Mouse (Mus musculus): ENCODE results near the gene Capzb. TPM values are rescaled to one million over a fixed set of nuclear protein-coding genes. Genes with fewer than 3 reads are reported as not detected.

The Capzb gene
- 382 and 385 TPM in 2 replicates for polyA plus RNA-seq (2015; fragmentation: Nextera tagmentation; extraction: Ambion mirVana)

GRCm38 (mm10) chr4:139192499-139193175 lies at the start of gene Capzb:
TSS of gene Capzb (plus strand) at chr4:139192899.
- Histone ChIP-seq H3K4me1 (ENCODE audit: control insufficient read depth, insufficient read depth, low read length) (peaks cover 47% of the 10 kb centered on the region), H3K4me3 (ENCODE audit: low read length) (peak within 1 kb of the TSS; percentile 93), H3K9me3 (replicated peaks; ENCODE audit: control insufficient read depth, low read length) (no peaks in the 10 kb centered on the region), H3K9ac (ENCODE audit: low read length) (peak within 1 kb of the TSS; percentile 97), H3K27ac (ENCODE audit: low read length) (peak within 1 kb of the TSS; percentile 91), H3K36me3 (ENCODE audit: control insufficient read depth, insufficient read depth) (no peaks in the 10 kb centered on the region), H3K27me3 (ENCODE audit: control insufficient read depth, insufficient read depth, low read length) (no peaks in the 10 kb centered on the region), H3K4me2 (ENCODE audit: low read depth, low read length) (peak within 1 kb of the TSS; percentile 88)
- ATAC-seq (replicated peaks; ENCODE audit: extremely low read depth, insufficient read depth, low FRiP score), result peak; percentile 96
- under 1% methylated on average over 59 of the region's 69 CpGs for WGBS

GRCm38 (mm10) chr4:139142985-139143384 lies 49.7 kb upstream of the Capzb start:
- no peaks in the 10 kb centered on the region for H3K36me3 ChIP-seq (ENCODE audit: control insufficient read depth, insufficient read depth)
- H3K9me3 ChIP-seq (replicated peaks; ENCODE audit: control insufficient read depth, low read length), result peaks cover 3% of the 10 kb centered on the region; the same call in 1 of the 2 replicates
- H3K27ac ChIP-seq (ENCODE audit: low read length), result no peak overlapping the region
- no peak for ATAC-seq (replicated peaks; ENCODE audit: extremely low read depth, insufficient read depth, low FRiP score)
- H3K4me1 ChIP-seq (ENCODE audit: control insufficient read depth, insufficient read depth, low read length), result no peaks in the 10 kb centered on the region
- H3K27me3 ChIP-seq (ENCODE audit: control insufficient read depth, insufficient read depth, low read length), result no peaks in the 10 kb centered on the region
- no peak overlapping the region for H3K4me3 ChIP-seq (ENCODE audit: low read length)
- H3K9ac ChIP-seq (ENCODE audit: low read length), result no peak overlapping the region
- H3K4me2 ChIP-seq (ENCODE audit: low read depth, low read length), result peak overlapping the region; percentile 19; the same call in 1 of the 2 replicates
- 46% methylated on average over 9 of the region's 9 CpGs for WGBS

GRCm38 (mm10) chr4:139144577-139144976 lies 48.1 kb upstream of the Capzb start:
- Histone ChIP-seq H3K27ac (ENCODE audit: low read length) (no peak overlapping the region), H3K4me2 (ENCODE audit: low read depth, low read length) (no peak overlapping the region), H3K4me1 (ENCODE audit: control insufficient read depth, insufficient read depth, low read length) (no peaks in the 10 kb centered on the region), H3K9ac (ENCODE audit: low read length) (no peak overlapping the region), H3K4me3 (ENCODE audit: low read length) (no peak overlapping the region), H3K27me3 (ENCODE audit: control insufficient read depth, insufficient read depth, low read length) (no peaks in the 10 kb centered on the region), H3K9me3 (replicated peaks; ENCODE audit: control insufficient read depth, low read length) (peaks cover 13% of the 10 kb centered on the region), H3K36me3 (ENCODE audit: control insufficient read depth, insufficient read depth) (no peaks in the 10 kb centered on the region)
- no peak for ATAC-seq (replicated peaks; ENCODE audit: extremely low read depth, insufficient read depth, low FRiP score)
- 85% methylated on average over 4 of the region's 4 CpGs for WGBS

GRCm38 (mm10) chr4:139145156-139145555 lies 47.5 kb upstream of the Capzb start:
- no peak overlapping the region for H3K4me2 ChIP-seq (ENCODE audit: low read depth, low read length)
- H3K9ac ChIP-seq (ENCODE audit: low read length), result no peak overlapping the region
- H3K4me1 ChIP-seq (ENCODE audit: control insufficient read depth, insufficient read depth, low read length), result no peaks in the 10 kb centered on the region
- H3K27me3 ChIP-seq (ENCODE audit: control insufficient read depth, insufficient read depth, low read length), result no peaks in the 10 kb centered on the region
- H3K9me3 ChIP-seq (replicated peaks; ENCODE audit: control insufficient read depth, low read length), result peaks cover 13% of the 10 kb centered on the region
- no peak overlapping the region for H3K4me3 ChIP-seq (ENCODE audit: low read length)
- no peaks in the 10 kb centered on the region for H3K36me3 ChIP-seq (ENCODE audit: control insufficient read depth, insufficient read depth)
- WGBS, result 91% methylated on average over 11 of the region's 11 CpGs
- H3K27ac ChIP-seq (ENCODE audit: low read length), result no peak overlapping the region
- ATAC-seq (replicated peaks; ENCODE audit: extremely low read depth, insufficient read depth, low FRiP score), result no peak

- H3K36me3 ChIP-seq (ENCODE audit: control insufficient read depth, insufficient read depth), result no peaks in the 10 kb centered on the region
- no peaks in the 10 kb centered on the region for H3K4me1 ChIP-seq (ENCODE audit: control insufficient read depth, insufficient read depth, low read length)
- H3K4me3 ChIP-seq (ENCODE audit: low read length), result no peak overlapping the region
- WGBS, result 62% methylated on average over 5 of the region's 5 CpGs
- no peaks in the 10 kb centered on the region for H3K27me3 ChIP-seq (ENCODE audit: control insufficient read depth, insufficient read depth, low read length)
- no peak overlapping the region for H3K4me2 ChIP-seq (ENCODE audit: low read depth, low read length)
- ATAC-seq (replicated peaks; ENCODE audit: extremely low read depth, insufficient read depth, low FRiP score), result peak; percentile 58; the same call in 1 of the 2 replicates
- no peak overlapping the region for H3K27ac ChIP-seq (ENCODE audit: low read length)
- H3K9ac ChIP-seq (ENCODE audit: low read length), result no peak overlapping the region
- H3K9me3 ChIP-seq (replicated peaks; ENCODE audit: control insufficient read depth, low read length), result peaks cover 13% of the 10 kb centered on the region
Observed at GRCm38 (mm10) chr4:139146760-139147159, 45.9 kb upstream of the Capzb start.

- H3K9ac ChIP-seq (ENCODE audit: low read length), result no peak overlapping the region
- no peaks in the 10 kb centered on the region for H3K27me3 ChIP-seq (ENCODE audit: control insufficient read depth, insufficient read depth, low read length)
- ATAC-seq (replicated peaks; ENCODE audit: extremely low read depth, insufficient read depth, low FRiP score), result no peak
- no peak overlapping the region for H3K27ac ChIP-seq (ENCODE audit: low read length)
- peaks cover 11% of the 10 kb centered on the region for H3K9me3 ChIP-seq (replicated peaks; ENCODE audit: control insufficient read depth, low read length)
- H3K4me3 ChIP-seq (ENCODE audit: low read length), result no peak overlapping the region
- no peaks in the 10 kb centered on the region for H3K36me3 ChIP-seq (ENCODE audit: control insufficient read depth, insufficient read depth)
- no peak overlapping the region for H3K4me2 ChIP-seq (ENCODE audit: low read depth, low read length)
- H3K4me1 ChIP-seq (ENCODE audit: control insufficient read depth, insufficient read depth, low read length), result no peaks in the 10 kb centered on the region; the same call in 1 of the 2 replicates
- 67% methylated on average over 6 of the region's 6 CpGs for WGBS
Observed at GRCm38 (mm10) chr4:139151370-139151769, 41.3 kb upstream of the Capzb start.

- no peak overlapping the region for H3K4me3 ChIP-seq (ENCODE audit: low read length)
- no peak overlapping the region for H3K27ac ChIP-seq (ENCODE audit: low read length)
- H3K9me3 ChIP-seq (replicated peaks; ENCODE audit: control insufficient read depth, low read length), result no peaks in the 10 kb centered on the region; the same call in 1 of the 2 replicates
- 60% methylated on average over 20 of the region's 20 CpGs for WGBS
- H3K4me2 ChIP-seq (ENCODE audit: low read depth, low read length), result no peak overlapping the region
- no peaks in the 10 kb centered on the region for H3K27me3 ChIP-seq (ENCODE audit: control insufficient read depth, insufficient read depth, low read length)
- no peaks in the 10 kb centered on the region; the same call in 1 of the 2 replicates for H3K4me1 ChIP-seq (ENCODE audit: control insufficient read depth, insufficient read depth, low read length)
- no peak for ATAC-seq (replicated peaks; ENCODE audit: extremely low read depth, insufficient read depth, low FRiP score)
- no peaks in the 10 kb centered on the region for H3K36me3 ChIP-seq (ENCODE audit: control insufficient read depth, insufficient read depth)
- H3K9ac ChIP-seq (ENCODE audit: low read length), result no peak overlapping the region
Observed at GRCm38 (mm10) chr4:139154576-139155307, 38.0 kb upstream of the Capzb start.

- Histone ChIP-seq H3K36me3 (ENCODE audit: control insufficient read depth, insufficient read depth) (no peaks in the 10 kb centered on the region), H3K27ac (ENCODE audit: low read length) (no peak overlapping the region), H3K9me3 (replicated peaks; ENCODE audit: control insufficient read depth, low read length) (no peaks in the 10 kb centered on the region), H3K4me1 (ENCODE audit: control insufficient read depth, insufficient read depth, low read length) (no peaks in the 10 kb centered on the region; the same call in 1 of the 2 replicates), H3K27me3 (ENCODE audit: control insufficient read depth, insufficient read depth, low read length) (no peaks in the 10 kb centered on the region), H3K9ac (ENCODE audit: low read length) (no peak overlapping the region), H3K4me2 (ENCODE audit: low read depth, low read length) (no peak overlapping the region), H3K4me3 (ENCODE audit: low read length) (no peak overlapping the region)
- WGBS, result 78% methylated on average over 6 of the region's 6 CpGs
- no peak for ATAC-seq (replicated peaks; ENCODE audit: extremely low read depth, insufficient read depth, low FRiP score)
Observed at GRCm38 (mm10) chr4:139156538-139156937, 36.2 kb upstream of the Capzb start.

- no peak overlapping the region for H3K4me3 ChIP-seq (ENCODE audit: low read length)
- WGBS, result 71% methylated on average over 14 of the region's 14 CpGs
- ATAC-seq (replicated peaks; ENCODE audit: extremely low read depth, insufficient read depth, low FRiP score), result no peak
- H3K4me2 ChIP-seq (ENCODE audit: low read depth, low read length), result no peak overlapping the region
- no peaks in the 10 kb centered on the region for H3K36me3 ChIP-seq (ENCODE audit: control insufficient read depth, insufficient read depth)
- H3K27ac ChIP-seq (ENCODE audit: low read length), result no peak overlapping the region
- no peak overlapping the region for H3K9ac ChIP-seq (ENCODE audit: low read length)
- H3K27me3 ChIP-seq (ENCODE audit: control insufficient read depth, insufficient read depth, low read length), result no peaks in the 10 kb centered on the region
- H3K9me3 ChIP-seq (replicated peaks; ENCODE audit: control insufficient read depth, low read length), result no peaks in the 10 kb centered on the region
- H3K4me1 ChIP-seq (ENCODE audit: control insufficient read depth, insufficient read depth, low read length), result no peaks in the 10 kb centered on the region; the same call in 1 of the 2 replicates
Observed at GRCm38 (mm10) chr4:139158350-139158749, 34.3 kb upstream of the Capzb start.

Measured in heart, embryonic 16.5 days (tissue).